Mouse (Mus musculus): ENCODE measurements around the gene Mkln1.
"Not testable (repeated sequence)": the region's sequence is repeated elsewhere in the genome, so short reads cannot be mapped to it uniquely, and the experiment has no call there.

The Mkln1 gene

GRCm38 (mm10) chr6:31556460-31557100, 158.0 kb downstream of the Mkln1 start:
- no peak for DNase-seq (ENCODE audit: low spot score)

- DNase-seq (ENCODE audit: low spot score), result no peak
These were observed 161.8 kb downstream of the Mkln1 start for GRCm38 (mm10) chr6:31560138-31560959.

GRCm38 (mm10) chr6:31561948-31562347, 163.4 kb downstream of the Mkln1 start:
- DNase-seq (ENCODE audit: low spot score), result not testable (repeated sequence)

GRCm38 (mm10) chr6:31562371-31563080, 164.0 kb downstream of the Mkln1 start:
- DNase-seq (ENCODE audit: low spot score), result no peak

GRCm38 (mm10) chr6:31563235-31564181, 165.0 kb downstream of the Mkln1 start, which contains the start of gene Podxl:
Gene Podxl, minus strand, starts transcription at chr6:31563981.
- DNase-seq (ENCODE audit: low spot score), result peak; percentile 74

GRCm38 (mm10) chr6:31564182-31564531, 165.6 kb downstream of the Mkln1 start:
- DNase-seq (ENCODE audit: low spot score), result no peak

GRCm38 (mm10) chr6:31564901-31565391, 166.4 kb downstream of the Mkln1 start:
- no peak for DNase-seq (ENCODE audit: low spot score)
